Mouse (Mus musculus) spleen, embryonic (tissue): ENCODE measurements around the gene 1700016D06Rik.

ENCODE experiments used
- CTCF ChIA-PET: fragments of 350-600 bp; sonication (Branson Sonifier 250); formaldehyde crosslinking; loops from one replicate; lab custom pipeline; 2022; lab: Charles Lee

The 1700016D06Rik gene

DNA sequence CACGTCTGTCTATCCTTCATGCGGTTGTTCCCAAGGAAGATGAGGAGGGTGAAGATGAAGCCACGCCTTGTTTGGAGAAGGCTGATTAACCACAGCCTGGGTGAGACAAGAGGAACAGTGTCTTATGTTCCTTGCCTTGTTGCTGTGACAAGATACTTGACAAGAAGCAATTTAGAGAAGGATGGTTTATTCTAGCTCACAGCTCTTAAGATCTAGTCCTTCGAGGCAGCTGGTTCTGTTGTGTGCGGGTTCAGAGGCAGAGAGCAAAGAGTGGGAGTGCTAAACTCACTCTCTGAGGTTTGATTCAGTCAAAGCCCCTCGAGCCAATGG is at the start of gene 1700016D06Rik:
TSS of gene 1700016D06Rik (minus strand) at position 31 of the 330 bp plus-strand sequence.
- CTCF ChIA-PET: interaction anchor here (0.7 kb wide), 1 partner anchor 813 kb away, joined by 3 read pairs; no protein-coding TSS in a partner anchor

DNA sequence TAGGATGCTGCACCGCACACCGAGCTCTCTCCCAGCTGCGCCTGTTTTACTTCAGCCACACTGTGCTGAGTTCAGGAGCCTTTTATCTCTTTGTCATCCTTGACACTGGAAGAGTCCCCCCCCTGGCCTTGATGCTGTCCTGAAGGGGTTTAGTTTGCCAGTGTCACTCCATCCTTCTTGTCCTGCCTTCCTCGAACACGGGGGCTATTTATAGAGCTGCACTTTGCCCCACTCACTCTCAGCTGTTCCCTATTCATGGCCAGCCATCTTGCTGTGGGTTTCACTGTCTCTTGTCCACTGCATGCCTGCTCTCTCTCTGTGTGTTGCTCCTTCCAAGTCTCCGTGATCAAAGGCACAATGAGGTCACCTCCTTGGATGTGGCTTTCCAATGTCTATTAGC is 48.6 kb upstream of the 1700016D06Rik start:
- CTCF ChIA-PET: no interaction called here

DNA sequence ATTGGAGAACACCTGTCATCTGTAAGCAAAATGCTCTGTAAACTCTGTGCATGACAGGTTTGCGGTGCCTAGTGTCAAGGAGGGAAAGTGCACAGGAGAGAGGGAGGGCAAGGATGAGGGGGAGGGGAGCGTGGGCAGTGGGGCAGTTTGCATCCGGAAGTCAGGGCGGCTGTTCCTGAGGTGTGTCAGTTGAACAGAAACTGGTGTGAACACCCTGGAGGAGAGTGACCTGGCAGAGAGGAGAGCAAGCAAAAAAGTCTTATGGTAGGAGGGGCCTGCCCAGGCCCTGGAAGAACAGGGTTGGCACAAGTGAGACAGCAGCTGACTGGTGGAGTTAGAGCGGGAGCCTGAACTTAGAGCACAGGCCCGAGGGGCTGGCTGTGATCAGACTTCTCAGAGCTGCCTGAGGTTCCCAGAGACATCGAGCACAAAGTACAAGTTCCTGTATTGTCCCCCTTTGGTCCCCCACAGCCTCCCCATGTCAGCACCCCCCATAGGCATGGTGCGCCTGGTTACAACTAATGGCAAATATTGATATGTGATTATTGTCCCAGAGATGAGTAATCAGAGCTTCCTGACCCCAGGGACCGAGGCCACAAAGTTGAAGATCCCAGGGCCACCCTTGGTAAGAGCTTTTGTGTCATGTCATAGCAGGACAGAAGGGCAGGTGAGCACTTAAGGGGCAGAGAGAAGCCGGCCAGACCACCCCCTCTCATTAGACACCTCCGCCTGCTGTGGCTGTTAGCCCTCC is 46.2 kb upstream of the 1700016D06Rik start:
- CTCF ChIA-PET: no interaction called here

DNA sequence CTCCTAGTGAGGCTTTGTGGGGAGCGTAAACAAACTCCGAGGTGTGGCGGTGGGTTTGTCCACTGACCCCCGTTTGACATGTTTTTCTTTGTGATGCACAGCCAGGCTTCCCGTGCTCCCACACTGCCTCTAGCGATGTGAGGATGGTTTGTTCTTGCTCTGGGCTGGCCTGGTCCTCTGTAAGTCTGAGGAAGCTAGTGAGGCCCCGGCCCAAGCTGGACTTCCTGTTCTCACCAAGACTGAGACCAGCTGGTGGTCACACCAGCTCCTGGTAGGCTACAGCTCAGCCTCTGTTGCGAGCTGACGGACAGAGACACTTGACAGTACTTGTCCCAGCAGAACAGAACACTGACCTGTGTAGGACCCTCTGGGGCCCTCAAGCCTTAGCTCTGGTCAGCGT is 42.7 kb upstream of the 1700016D06Rik start:
- CTCF ChIA-PET: no interaction called here

DNA sequence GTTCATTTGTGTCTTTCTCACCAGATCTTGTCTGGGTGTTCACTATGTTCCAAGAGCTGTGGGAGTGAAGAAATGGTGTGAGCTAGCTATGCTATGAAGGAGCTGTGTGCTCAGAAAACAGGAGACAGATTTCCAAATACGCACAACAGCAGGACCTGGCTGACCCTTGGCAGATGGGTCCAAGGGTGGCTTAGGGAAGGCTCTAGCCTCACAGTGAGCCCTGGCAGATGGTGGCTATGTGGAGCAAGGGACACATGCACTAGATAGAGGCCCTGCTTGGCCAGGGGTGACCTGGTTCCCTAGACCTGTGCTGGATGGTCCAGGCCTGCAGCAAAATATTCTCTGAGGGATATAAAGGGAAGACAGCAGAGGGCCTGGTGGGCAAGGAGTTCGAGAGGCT is 40.0 kb upstream of the 1700016D06Rik start:
- CTCF ChIA-PET: no interaction called here

DNA sequence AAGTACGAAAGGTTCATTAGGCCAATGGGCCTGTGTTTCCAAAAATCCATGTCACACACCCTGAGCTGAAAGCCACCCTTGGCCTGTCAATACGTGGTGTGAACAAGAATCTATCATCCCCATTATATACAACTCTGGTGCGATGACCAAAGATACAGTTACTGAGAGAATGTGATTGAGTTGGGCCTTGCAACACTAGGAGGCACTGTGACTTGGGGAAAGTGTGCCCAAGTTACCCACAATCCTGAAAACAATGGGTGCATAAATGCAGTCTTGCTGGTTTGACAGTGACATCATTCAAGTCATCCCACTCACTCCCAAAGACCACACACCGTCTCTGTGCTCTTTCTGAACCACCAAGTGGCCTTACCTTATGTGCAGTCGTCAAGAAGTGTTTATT is 38.2 kb upstream of the 1700016D06Rik start:
- CTCF ChIA-PET: no interaction called here

DNA sequence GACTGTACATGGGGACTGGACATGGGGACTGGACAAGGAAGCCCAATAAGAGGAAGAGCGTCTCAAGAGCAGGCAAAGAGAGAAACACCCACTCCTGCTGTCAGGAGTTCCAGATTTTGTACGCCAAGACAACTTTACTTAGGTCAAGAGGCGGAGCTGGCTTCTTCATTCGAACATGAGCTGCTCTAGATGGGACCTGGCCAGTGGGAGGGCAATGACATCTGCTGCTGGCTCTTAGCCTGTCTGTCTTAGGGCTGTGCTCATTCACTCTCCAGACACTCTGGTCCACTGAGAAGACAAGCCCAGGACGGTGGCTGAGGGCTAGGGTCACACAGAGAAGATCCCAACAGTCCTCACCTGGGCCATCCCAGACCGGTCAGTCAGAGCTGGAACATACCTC is 36.2 kb upstream of the 1700016D06Rik start:
- CTCF ChIA-PET: no interaction called here

DNA sequence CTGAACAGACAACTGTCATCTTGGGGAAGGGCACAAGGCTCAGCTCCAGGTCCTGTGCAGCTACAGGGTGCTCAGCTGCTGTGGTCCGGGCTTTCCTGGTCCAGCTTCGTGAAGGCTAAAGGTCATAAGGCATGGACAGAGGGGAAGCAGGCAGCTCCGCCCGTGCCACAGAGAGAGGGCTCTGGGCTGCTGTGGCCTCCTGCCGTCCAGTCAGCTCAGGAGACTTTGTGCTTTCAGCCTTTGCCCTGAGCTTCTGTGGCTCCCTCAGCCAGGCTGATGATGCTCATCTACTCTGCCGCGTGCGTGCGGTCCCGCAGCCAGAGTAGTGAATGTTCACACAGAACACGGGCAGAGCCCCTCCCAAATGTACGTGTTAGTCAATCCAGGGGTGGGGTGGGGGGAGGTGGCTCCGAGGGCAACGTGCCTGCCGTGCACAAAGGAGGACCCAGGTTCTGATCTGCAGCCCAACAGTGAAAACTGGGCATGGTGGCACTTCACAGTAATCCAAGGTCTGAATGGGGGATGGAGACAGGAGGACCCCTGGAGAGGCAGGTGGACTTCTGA is 34.9 kb upstream of the 1700016D06Rik start:
- CTCF ChIA-PET: no interaction called here

DNA sequence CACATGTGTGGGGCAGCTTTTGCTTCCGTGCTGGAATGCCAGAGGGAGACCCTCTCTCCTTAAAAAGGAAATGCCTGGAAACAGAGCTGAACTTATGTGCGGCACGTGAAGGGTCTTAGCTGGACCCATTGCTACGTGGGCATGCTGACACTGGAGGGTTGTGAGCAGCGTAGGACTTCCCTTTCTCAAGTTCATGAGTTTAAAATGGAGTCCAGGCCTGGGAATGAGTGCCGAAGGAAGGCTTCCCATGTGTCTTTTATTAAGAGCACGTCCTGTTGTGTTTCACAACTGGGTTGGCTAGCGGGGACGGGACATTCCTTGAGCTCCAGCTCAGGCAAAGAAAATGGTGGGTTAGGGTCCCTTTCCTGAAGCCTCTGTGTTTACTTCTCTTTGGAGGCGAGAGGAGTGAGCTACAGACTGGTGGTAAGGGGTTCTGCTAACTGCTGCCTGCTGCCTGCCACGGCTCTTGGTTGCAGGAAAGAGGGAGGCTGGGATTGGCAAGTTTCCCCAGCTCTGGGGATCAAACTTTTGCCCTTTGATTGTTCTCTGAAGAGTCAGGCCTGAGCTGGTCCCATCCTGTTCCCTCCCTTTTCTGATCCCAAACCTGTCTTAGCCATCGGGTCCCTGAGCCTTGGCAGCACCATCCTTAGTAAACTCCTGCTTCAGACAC is 29.5 kb upstream of the 1700016D06Rik start:
- CTCF ChIA-PET: no interaction called here

DNA sequence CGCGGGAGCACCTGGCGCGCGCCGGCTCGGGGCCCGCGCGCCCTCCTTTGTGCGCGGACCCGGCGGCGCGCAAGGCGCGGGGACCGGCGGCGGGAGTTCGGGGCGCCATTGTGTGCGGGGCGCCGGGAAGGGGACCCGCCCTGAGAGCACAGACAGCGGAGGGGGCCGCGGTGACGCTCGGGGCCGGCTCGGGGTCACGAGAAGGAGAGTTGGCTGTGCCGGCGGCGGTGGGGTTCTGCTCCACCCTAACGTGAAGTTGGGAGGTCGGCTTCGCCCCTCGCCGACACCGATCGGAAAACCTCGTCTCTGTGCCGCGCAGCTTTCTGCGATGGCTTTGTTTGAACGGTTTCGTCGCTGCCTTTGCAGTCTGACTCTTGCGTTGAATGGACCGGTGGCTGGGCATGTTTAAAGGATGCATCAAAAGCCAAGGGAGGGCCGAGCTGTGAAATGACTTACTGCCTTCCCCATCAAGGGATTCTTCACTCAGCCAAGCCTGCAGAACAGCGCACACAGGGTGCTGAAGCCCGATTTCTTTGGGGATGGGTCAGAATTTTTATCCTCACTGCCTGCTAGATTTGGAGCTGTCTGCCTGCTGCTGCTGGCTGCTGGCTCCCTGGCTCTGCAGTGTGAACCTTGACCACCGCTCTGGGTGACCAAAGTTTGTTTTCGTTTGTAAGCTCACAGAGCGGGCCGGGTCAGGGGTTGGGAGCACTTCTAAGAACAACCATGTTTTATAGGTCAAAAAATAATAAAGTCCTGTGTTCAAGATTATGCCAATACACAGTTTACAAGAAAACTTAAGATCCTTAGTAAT is 27.8 kb upstream of the 1700016D06Rik start:
- CTCF ChIA-PET: no interaction called here

DNA sequence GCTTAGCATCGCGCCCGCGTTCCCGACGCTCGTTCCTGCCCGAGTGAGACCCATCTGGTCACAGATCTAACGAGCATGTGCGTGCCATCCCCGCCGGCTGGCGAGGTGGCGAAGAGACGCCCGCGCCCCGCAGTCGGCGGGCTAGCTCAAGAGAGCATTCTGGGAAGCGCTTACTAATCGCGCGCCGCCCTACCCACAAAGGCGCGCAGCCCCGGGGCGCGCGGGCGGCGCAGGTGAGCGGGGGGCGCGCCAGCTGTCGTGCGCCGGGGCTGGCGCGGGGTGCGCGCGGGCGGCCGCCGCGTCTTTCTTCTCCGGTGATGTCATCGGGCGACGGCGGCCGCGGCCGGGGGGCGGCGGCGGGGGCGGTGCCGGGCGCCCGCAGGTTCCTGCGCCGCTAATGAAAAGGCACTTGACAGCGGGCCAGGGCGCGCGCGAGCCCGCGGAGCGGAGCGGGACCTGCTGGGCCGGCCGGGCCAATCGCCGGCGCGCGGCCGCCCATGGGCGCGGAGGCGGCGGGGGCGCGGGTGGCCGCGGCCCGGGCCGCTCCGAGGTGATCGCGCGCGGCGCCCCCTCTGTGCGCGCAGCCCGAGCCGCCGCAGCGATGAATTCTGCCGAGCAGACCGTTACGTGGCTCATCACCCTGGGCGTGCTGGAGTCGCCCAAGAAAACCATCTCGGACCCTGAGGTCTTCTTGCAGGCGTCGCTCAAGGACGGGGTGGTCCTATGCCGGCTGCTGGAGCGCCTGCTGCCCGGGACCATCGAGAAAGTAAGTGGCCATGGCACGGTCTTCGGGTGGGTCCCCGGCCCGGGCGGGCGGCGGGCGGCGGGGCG is 27.0 kb upstream of the 1700016D06Rik start, which contains the start of gene Arhgef7:
TSS of gene Arhgef7 (plus strand) at position 71 of the 831 bp plus-strand sequence.
- CTCF ChIA-PET: no interaction called here

DNA sequence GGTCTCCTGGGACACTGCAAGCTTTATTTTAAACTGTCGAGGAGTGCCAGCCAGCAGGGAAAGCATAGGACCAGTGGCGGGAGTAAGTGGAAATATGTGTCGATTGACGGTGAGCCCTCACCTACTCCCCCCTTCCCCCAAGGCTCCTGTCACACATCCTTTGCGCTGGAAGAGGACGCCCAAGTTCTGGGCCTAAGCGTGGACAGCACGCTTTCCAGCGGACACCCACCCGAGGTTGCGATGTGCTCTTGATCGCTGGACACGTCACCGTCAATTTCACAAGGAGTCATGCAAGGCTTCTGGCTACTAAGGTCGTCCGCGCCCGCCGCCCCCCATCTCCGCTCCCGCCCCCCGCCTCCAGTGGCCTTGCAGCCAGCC is 26.4 kb upstream of the 1700016D06Rik start:
- CTCF ChIA-PET: no interaction called here

DNA sequence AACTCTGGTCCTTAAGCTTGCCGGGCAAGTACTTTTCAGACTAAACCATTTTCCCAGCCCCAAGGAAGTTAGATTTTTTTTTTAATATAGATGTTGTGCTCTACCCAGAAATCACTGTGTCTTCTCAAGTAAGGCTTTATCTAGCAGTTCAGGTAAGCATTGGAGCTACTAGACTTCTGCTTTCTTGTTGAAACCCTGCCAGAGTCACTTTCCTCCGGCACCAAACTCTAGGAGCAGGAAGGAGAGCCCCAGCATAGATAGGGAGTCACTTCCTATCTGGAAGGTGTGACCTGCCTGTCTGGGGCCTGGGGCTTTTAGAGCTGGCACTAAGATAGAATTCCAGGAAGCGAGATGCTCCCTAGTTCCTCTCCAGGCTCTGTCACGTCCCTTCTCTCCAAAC is 16.3 kb upstream of the 1700016D06Rik start:
- CTCF ChIA-PET: no interaction called here

DNA sequence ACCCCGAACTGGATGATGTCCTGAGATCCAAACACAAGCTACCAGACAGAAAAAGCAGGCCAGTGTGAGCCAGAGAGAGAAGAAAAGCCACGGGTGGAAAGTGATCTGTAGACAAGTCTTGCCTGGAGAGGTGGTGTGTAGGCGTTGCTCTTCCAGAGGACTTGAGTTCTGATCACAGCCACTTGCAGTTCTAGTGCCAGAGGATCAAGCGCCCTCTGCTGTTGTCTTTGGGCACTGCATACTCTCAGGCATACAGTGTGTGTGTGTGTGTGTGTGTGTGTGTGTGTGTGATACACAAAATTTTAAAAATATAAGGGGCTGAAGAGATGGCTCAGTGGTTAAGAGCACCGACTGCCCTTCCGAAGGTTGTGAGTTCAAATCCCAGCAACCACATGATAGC is 11.4 kb upstream of the 1700016D06Rik start:
- CTCF ChIA-PET: interaction anchor here (0.7 kb wide), 1 partner anchor 995 kb away, joined by 6 read pairs; no protein-coding TSS in a partner anchor

DNA sequence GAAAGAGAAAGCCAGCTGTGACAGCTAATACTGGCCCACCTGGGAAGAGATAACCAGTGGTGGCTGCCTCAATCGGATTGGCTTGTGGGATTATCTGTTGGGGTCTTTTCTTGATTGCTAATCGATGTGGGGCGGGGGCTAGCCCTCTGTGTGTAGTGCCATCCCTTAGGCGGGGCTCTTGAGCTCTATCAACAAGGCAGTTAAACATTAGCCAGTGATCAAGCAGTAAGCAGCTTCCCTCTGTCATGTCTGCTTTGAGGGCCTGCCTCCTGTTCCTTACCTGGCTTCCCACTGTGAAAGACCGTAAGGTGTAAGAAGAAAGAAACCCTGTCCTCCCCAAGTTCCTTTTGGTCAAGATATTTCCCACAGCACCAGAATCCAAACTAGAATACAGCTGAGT is 9.6 kb upstream of the 1700016D06Rik start:
- CTCF ChIA-PET: no interaction called here

DNA sequence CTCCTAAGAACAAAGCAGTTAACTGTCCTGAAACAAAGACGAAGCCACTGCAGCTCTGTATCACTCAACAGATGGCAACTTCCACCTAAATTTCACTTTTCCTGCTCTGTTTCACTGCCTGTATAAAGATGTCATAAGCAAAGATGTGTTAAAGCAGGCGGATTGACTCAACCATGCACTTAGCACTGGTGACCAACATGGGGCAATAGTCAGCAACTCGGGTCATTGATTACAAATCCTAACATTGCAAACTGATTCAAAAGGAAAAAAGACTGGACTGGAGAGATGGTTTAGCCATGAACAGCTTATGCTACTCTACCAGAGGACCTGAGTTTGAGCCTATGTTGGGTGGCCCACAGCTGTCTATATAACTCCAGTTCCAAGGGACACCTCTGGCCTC is 8.7 kb upstream of the 1700016D06Rik start:
- CTCF ChIA-PET: no interaction called here

DNA sequence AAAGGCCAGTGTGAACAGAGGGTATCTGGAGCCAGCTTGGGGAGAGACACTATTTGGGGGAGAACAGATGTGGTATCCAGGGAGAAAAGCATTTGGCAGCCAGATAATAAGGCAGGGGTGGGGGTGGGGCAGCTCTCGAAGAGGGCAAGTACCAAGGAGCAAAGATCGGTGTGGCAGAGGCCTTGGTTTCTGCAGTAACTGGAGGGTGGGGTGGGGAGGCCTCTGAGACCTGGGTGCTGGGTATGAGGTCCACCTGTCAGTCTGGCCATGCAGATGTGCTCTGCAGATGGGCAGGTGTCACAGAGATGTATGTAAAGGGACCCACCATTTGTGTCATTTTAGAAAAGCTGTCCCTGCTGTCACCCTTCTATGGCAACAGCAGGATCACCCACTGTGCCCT is 8.0 kb upstream of the 1700016D06Rik start:
- CTCF ChIA-PET: no interaction called here

DNA sequence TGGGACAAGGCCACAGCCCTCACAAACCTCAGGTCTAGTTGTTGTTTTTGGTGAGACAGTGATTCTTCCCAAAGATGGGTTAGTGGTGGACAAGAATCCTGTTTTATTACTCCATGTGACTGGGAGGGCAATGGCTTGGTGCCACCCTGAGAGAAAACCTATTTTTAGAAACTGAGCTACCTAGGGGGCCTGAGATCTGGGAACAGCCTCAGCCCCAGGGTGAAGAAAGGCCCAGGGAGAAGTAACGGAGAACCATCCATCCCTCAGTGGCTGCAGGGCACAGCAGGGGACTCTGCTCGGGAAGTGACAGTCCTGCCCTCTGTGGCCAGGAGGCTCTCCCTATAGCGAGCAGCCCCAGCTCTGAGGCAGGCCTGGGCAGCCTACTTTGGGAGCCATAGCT is 6.8 kb upstream of the 1700016D06Rik start:
- CTCF ChIA-PET: no interaction called here

DNA sequence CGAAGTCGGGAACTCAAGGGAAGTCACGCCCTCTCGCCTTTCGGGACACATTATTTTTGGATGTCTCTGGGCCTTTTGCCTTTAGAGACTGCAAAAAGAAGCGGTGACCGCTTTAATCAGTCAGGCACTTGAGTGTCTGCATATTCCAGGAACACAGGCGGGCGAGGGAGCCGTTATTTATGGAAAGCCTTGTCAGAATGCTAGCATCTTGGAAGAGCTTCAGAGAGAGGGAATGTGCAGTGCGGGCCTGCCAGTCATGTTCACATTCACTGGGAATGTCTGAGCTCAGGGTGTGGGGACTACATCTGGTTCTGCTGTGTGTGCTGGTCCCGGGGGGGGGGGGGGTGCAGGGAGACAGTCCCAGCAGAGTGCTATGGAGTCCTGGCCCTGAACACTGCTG is 5.0 kb upstream of the 1700016D06Rik start:
- CTCF ChIA-PET: no interaction called here

DNA sequence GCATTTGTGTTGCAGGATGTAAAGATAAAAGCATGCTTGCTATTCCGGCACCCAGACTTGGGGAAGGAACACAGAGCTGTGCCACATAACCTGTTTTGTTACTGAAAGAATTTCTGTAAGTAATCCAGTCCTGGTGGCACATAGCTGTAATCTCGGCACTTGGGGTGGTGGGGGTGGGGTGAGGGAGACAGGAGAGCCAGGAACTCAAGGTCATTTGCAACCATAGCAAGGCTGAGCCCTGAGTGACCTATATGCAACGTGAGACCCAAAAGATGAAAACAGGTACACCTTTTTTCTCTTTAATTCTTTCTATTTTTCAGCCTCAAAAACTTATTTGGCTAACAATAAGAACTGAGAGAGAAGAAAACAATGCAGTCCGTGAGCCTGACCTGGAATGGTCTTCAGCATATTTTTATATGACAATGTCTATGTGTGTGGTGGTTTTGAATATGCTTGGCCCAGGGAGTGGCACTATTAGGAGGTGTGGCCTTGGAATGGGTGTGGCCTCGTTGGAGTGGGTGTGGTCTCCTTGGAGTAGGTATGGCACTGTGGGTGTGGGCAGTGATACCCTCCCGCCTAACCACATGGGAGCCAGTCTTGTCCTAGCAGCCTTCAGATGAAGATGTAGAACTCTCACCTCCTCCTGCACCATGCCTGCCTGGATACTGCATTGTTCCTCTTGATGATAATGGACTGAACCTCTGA is 4.0 kb upstream of the 1700016D06Rik start:
- CTCF ChIA-PET: no interaction called here

DNA sequence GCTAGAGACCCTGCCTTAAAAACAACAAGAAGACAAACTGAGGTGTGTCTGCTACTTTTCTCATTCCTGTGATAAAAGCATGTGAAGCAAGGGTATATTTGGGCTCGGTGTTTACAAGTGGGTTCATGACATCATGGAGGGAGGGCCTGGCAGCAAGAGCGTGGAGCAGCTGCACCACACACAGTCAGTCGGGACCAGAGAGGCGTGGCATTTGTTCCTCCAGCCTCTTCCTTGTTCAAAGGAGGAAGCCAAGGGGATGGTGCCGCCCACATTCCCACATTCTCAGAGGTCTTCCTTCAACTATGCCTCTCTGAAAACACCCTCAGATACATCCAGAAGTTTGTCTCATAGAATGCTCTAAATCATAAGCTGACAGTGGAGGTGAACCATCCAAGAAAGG is 2.9 kb upstream of the 1700016D06Rik start:
- CTCF ChIA-PET: no interaction called here
